In the genomic region with DNA sequence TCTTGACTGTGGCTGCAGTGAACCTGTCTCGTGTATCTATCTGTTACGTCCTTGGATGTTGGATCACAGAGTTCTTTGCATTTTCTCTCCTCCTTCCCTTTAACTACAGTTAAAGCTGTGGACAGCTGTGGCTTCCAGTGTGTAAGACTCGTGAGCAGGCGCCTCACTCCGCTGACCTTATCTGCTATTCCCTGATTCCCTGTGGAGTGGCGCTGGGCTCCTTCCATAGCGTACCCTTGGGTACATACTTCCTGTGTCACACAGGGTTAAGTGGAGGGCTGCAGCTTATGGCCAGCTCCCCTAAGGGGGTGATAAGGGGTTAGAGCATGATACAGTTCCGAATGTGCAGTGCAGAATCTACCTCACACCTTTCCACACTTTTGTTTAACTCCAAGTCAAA, we compare ENCODE assay signal across 25 mouse cellular contexts.
A peak's percentile ranks its signal among the peaks of the same experiment; 100 is the strongest.
DNase-seq lines count a peak whose midpoint lies in the region; ATAC-seq lines count a peak whose summit lies in the region.
"Had no signal": no experiment of that assay in that cellular context is flagged by ENCODE, and none has a peak within 500 bp of the region (broad histone marks: within the 10 kb centered on the region; RNA-seq: fewer than 3 reads in every experiment).

No protein-coding gene starts in this region.

- no peak overlapping the region for H3K4me3 ChIP-seq in heart, embryonic 12.5 days
- H3K4me3 ChIP-seq: embryonic facial prominence, embryonic 12.5 days; forebrain, embryonic 15.5 days; gastrocnemius, adult 2 months; hindbrain, embryonic 13.5 days; liver, embryonic 15.5 days; midbrain, embryonic 13.5 days had no signal

- no peak overlapping the region for H3K27ac ChIP-seq in heart, embryonic 12.5 days (ENCODE audit: poor library complexity, severe bottlenecking)
- H3K27ac ChIP-seq: embryonic facial prominence, embryonic 12.5 days; forebrain, embryonic 15.5 days; gastrocnemius, adult 2 months; hindbrain, embryonic 13.5 days; kidney, postnatal 0 days; liver, embryonic 15.5 days; midbrain, embryonic 13.5 days had no signal

- ATAC-seq in heart, embryonic 12.5 days (ENCODE audit: insufficient number of reproducible peaks, low FRiP score) = peak; percentile 42; the same call in 1 of the 2 replicates
- ATAC-seq in megakaryocyte-erythroid progenitor cell, adult 5-6 weeks (replicated peaks; ENCODE audit: low FRiP score, low TSS enrichment, poor library complexity, severe bottlenecking) = no peak
- ATAC-seq: forebrain, embryonic 15.5 days; intestine, embryonic 16.5 days; midbrain, embryonic 13.5 days had no signal

- H3K4me1 ChIP-seq in heart, embryonic 12.5 days (replicated peaks) = peaks cover 14% of the 10 kb centered on the region
- H3K4me1 ChIP-seq: embryonic facial prominence, embryonic 12.5 days; forebrain, embryonic 15.5 days; liver, embryonic 15.5 days; midbrain, embryonic 13.5 days had no signal

- intact Hi-C loops in heart, postnatal 25 days (cut with DNase I) = no loop called here
- intact Hi-C loops in heart, postnatal 10 days (cut with DNase I) = no loop called here

- peak overlapping the region; percentile 40 for H3K4me2 ChIP-seq in heart, embryonic 12.5 days
- H3K4me2 ChIP-seq: embryonic facial prominence, embryonic 12.5 days; forebrain, embryonic 15.5 days; hindbrain, embryonic 13.5 days; liver, embryonic 15.5 days; lung, embryonic 14.5 days; midbrain, embryonic 13.5 days had no signal

- WGBS in heart, embryonic 12.5 days = 17% methylated on average over 8 of the region's 8 CpGs

- no peaks in the 10 kb centered on the region for H3K27me3 ChIP-seq in heart, embryonic 12.5 days (replicated peaks)
- H3K27me3 ChIP-seq: embryonic facial prominence, embryonic 12.5 days; forebrain, embryonic 15.5 days; hindbrain, embryonic 13.5 days; liver, embryonic 15.5 days; midbrain, embryonic 13.5 days had no signal

- no peak overlapping the region for H3K9ac ChIP-seq in heart, embryonic 12.5 days
- H3K9ac ChIP-seq: embryonic facial prominence, embryonic 12.5 days; forebrain, embryonic 15.5 days; hindbrain, embryonic 13.5 days; liver, embryonic 15.5 days; lung, embryonic 14.5 days; midbrain, embryonic 13.5 days had no signal

- peak; percentile 8 for DNase-seq in embryo, embryonic 10 days (ENCODE audit: low spot score)
- DNase-seq in embryo, embryonic 9.5 days (ENCODE audit: extremely low spot score) = no peak
- DNase-seq in heart, postnatal 25 days (ENCODE audit: low spot score) = no peak
- DNase-seq in heart, postnatal 10 days = peak; percentile 22 to 23
- DNase-seq in lung, postnatal 36 days = no peak
- DNase-seq: adrenal gland, adult 8-10 months; cerebellum, adult 8-10 months; cerebellum, postnatal 25 days; gastrocnemius, adult 2 months; gastrocnemius, postnatal 36 days; kidney, adult 8-10 months; kidney, postnatal 4 days; layer of hippocampus, postnatal 36 days; left cerebral cortex, postnatal 4 days; lung, embryonic 14.5 days had no signal

- peaks cover 6% of the 10 kb centered on the region; the same call in 1 of the 2 replicates for H3K9me3 ChIP-seq in heart, embryonic 12.5 days (replicated peaks)
- H3K9me3 ChIP-seq: forebrain, embryonic 15.5 days; hindbrain, embryonic 13.5 days; liver, embryonic 15.5 days; midbrain, embryonic 13.5 days had no signal

- no peaks in the 10 kb centered on the region for H3K36me3 ChIP-seq in heart, embryonic 12.5 days
- H3K36me3 ChIP-seq: embryonic facial prominence, embryonic 12.5 days; forebrain, embryonic 15.5 days; G1E; hindbrain, embryonic 13.5 days; liver, embryonic 15.5 days; midbrain, embryonic 13.5 days had no signal

Comparison
In these comparisons a context has a peak if more than half of its experiments do, and no peak if none do; other contexts are left out.
1. DNase-seq: peak in embryo, embryonic 10 days (single experiment) and heart, postnatal 10 days (2 of 2); none in embryo, embryonic 9.5 days (single experiment), heart, postnatal 25 days (single experiment) and lung, postnatal 36 days (single experiment).